Mouse (Mus musculus): ENCODE measurements around the gene Scrn2. TPM values are rescaled to one million over a fixed set of nuclear protein-coding genes. Genes with fewer than 3 reads are reported as not detected.

Scrn2 gene
- total RNA-seq, 2 experiments from 2014 or later, result 3.7 to 3.9 TPM

Small RNA genes lying within 50 kb of the gene (microRNA-seq; reads per million reads assigned to microRNA genes)
- 1.3 reads per million for gene Mir8103

Other genes with a start within 250 kb of the Scrn2 start
- 10 to 100 TPM; 40.8 to 46.9 TPM for gene Cbx1, start 240.8 kb upstream of the Scrn2 start, total RNA-seq (2021)
- 100 to 1,000 TPM; 262 to 282 TPM for gene Nfe2l1, start 200.0 kb upstream of the Scrn2 start, total RNA-seq (2021)
- gene Copz2, start 180.1 kb upstream of the Scrn2 start, total RNA-seq (2021), result 1 to 10 TPM; 4.5 to 5.0 TPM
- 10 to 100 TPM; 30.3 to 31.5 TPM for gene Cdk5rap3, start 113.4 kb upstream of the Scrn2 start, total RNA-seq (2021)
- gene Prr15l, start 101.8 kb upstream of the Scrn2 start, total RNA-seq (2021), result not detected
- gene Pnpo, start 86.0 kb upstream of the Scrn2 start, total RNA-seq (2021), result 10 to 100 TPM; 36.1 to 43.1 TPM
- 10 to 100 TPM; 13.1 to 14.5 TPM for gene Sp2, start 47.0 kb upstream of the Scrn2 start, total RNA-seq (2021)
- 1 to 10 TPM; 2.2 to 2.5 TPM for gene Sp6, start 16.5 kb upstream of the Scrn2 start, total RNA-seq (2021)
- under 1 TPM; 0.32 to 0.59 TPM for gene Lrrc46, start 11.5 kb downstream of the Scrn2 start, total RNA-seq (2021)
- gene Mrpl10, start 11.6 kb downstream of the Scrn2 start, total RNA-seq (2021), result 10 to 100 TPM; 63.5 to 80.0 TPM
- gene Osbpl7, start 20.7 kb downstream of the Scrn2 start, total RNA-seq (2021), result 10 to 100 TPM; 11.9 to 13.3 TPM
- under 1 TPM; 0.17 to 0.32 TPM for gene Tbx21, start 85.4 kb downstream of the Scrn2 start, total RNA-seq (2021)
- gene Tbkbp1, start 121.6 kb downstream of the Scrn2 start, total RNA-seq (2021), result 10 to 100 TPM; 42.9 to 53.7 TPM
- 100 to 1,000 TPM; 114 to 119 TPM for gene Kpnb1, start 157.9 kb downstream of the Scrn2 start, total RNA-seq (2021)